Mouse (Mus musculus) C2C12 (cell line): ENCODE results near the gene Gdpgp1. TPM values are rescaled to one million over a fixed set of nuclear protein-coding genes. Genes with fewer than 3 reads are reported as not detected.

Experiments
- H3K27me3 ChIP-seq: one replicate; pipeline ENCODE4 v1.6.1; 2011; ENCODE audit not compliant: control insufficient read depth, insufficient read depth, insufficient read length
- H3K36me3 ChIP-seq: one replicate; pipeline ENCODE4 v1.6.1; 2011; ENCODE audit not compliant: control insufficient read depth, insufficient read depth
- H3K4me3 ChIP-seq: one replicate; pipeline ENCODE4 v1.5.1; 2011; ENCODE audit warnings: mild to moderate bottlenecking, control low read depth; ENCODE audit not compliant: poor library complexity, insufficient read depth, severe bottlenecking
- H3K79me2 ChIP-seq: one replicate; pipeline ENCODE4 v1.6.1; 2011; ENCODE audit not compliant: control insufficient read depth, insufficient read depth
- H3K79me3 ChIP-seq: one replicate; pipeline ENCODE4 v1.6.1; 2011; ENCODE audit warnings: low read depth, control low read depth
- H3ac ChIP-seq: one replicate; pipeline ENCODE3; 2011; ENCODE audit warnings: low read depth; ENCODE audit not compliant: control insufficient read depth, insufficient read length
- CEBPB ChIP-seq: IDR thresholded peaks from one replicate; pipeline ENCODE4 v1.6.1; 2011; ENCODE audit warnings: low read depth, mild to moderate bottlenecking, control low read depth, moderate library complexity
- CTCF ChIP-seq: IDR thresholded peaks from one replicate; pipeline ENCODE4 v1.5.1; 2011; ENCODE audit not compliant: control insufficient read depth, insufficient read depth, insufficient read length
- FOSL1 ChIP-seq: IDR thresholded peaks from one replicate; pipeline ENCODE4 v1.8.0; 2011; ENCODE audit warnings: mild to moderate bottlenecking, low read length; ENCODE audit not compliant: poor library complexity, insufficient read depth, severe bottlenecking
- MAX ChIP-seq: IDR thresholded peaks from one replicate; pipeline ENCODE4 v1.6.1; 2011; ENCODE audit warnings: mild to moderate bottlenecking, control low read depth
- MYOD1 ChIP-seq: IDR thresholded peaks from one replicate; pipeline ENCODE4 v1.6.1; 2011; ENCODE audit warnings: low read depth; ENCODE audit not compliant: control insufficient read depth, insufficient read length
- MYOG ChIP-seq: IDR thresholded peaks from one replicate; pipeline ENCODE4 v1.6.1; 2011; ENCODE audit not compliant: control insufficient read depth, insufficient read length; ENCODE audit errors: extremely low read depth
- USF1 ChIP-seq: IDR thresholded peaks from one replicate; pipeline ENCODE4 v1.6.1; 2011; ENCODE audit warnings: low read depth, mild to moderate bottlenecking, control low read depth, moderate library complexity
- polyA plus RNA-seq: library from polyadenylated mRNA; unstranded; fragments of >200 nt; fragmentation: generic; extraction: Trizol; gene quantifications from one replicate; pipeline ENCODE4 v1.2.1, GENCODE M21; 2012; ENCODE audit warnings: missing spikeins

Gene Gdpgp1
- polyA plus RNA-seq, 1 experiment = 1.2 TPM

- Histone ChIP-seq H3ac (no peak overlapping the region), H3K4me3 (no peak overlapping the region), H3K79me2 (no peaks in the 10 kb centered on the region), H3K36me3 (no peaks in the 10 kb centered on the region), H3K79me3 (no peaks in the 10 kb centered on the region), H3K27me3 (no peaks in the 10 kb centered on the region)
- no peak for TF ChIP-seq MYOD1
- no peak for TF ChIP-seq FOSL1
- no peak for TF ChIP-seq MYOG
- no peak for TF ChIP-seq USF1
- TF ChIP-seq CTCF = no peak
- TF ChIP-seq CEBPB = no peak
- no peak for TF ChIP-seq MAX
Measured at GRCm38 (mm10) chr7:80244851-80245250, 12.2 kb downstream of the Gdpgp1 start.

GRCm38 (mm10) chr7:80246148-80246721 is 13.6 kb downstream of the Gdpgp1 start, which contains the start of gene Ttll13:
Gene Ttll13, plus strand, starts transcription at chr7:80246376.
- Histone ChIP-seq H3K79me3 (no peaks in the 10 kb centered on the region), H3ac (peak within 1 kb of the TSS; percentile 27), H3K27me3 (no peaks in the 10 kb centered on the region), H3K79me2 (no peaks in the 10 kb centered on the region), H3K36me3 (no peaks in the 10 kb centered on the region), H3K4me3 (peak within 1 kb of the TSS; percentile 25)
- TF ChIP-seq MYOD1 (no peak), CTCF (peak; percentile 22), MAX (peak; percentile 20)

- Histone ChIP-seq H3K36me3 (no peaks in the 10 kb centered on the region), H3K79me2 (no peaks in the 10 kb centered on the region), H3K27me3 (no peaks in the 10 kb centered on the region), H3ac (no peak overlapping the region), H3K79me3 (no peaks in the 10 kb centered on the region), H3K4me3 (no peak overlapping the region)
- TF ChIP-seq FOSL1 (no peak), MYOG (no peak), MAX (no peak), CTCF (no peak), CEBPB (no peak), USF1 (no peak), MYOD1 (no peak)
Measured at GRCm38 (mm10) chr7:80246859-80247258, 14.2 kb downstream of the Gdpgp1 start.

GRCm38 (mm10) chr7:80252437-80252836 is 19.8 kb downstream of the Gdpgp1 start:
- no peaks in the 10 kb centered on the region for H3K36me3 ChIP-seq
- no peak overlapping the region for H3K4me3 ChIP-seq
- no peaks in the 10 kb centered on the region for H3K27me3 ChIP-seq
- no peak overlapping the region for H3ac ChIP-seq
- H3K79me2 ChIP-seq = no peaks in the 10 kb centered on the region
- no peaks in the 10 kb centered on the region for H3K79me3 ChIP-seq
- TF ChIP-seq MAX (no peak), MYOG (no peak), FOSL1 (no peak), CTCF (no peak), MYOD1 (no peak), CEBPB (no peak), USF1 (no peak)

GRCm38 (mm10) chr7:80252886-80253285 is 20.2 kb downstream of the Gdpgp1 start:
- H3K79me3 ChIP-seq = no peaks in the 10 kb centered on the region
- no peaks in the 10 kb centered on the region for H3K79me2 ChIP-seq
- H3K4me3 ChIP-seq = no peak overlapping the region
- H3K27me3 ChIP-seq = no peaks in the 10 kb centered on the region
- TF ChIP-seq MYOG (no peak), CEBPB (no peak), MAX (no peak), FOSL1 (no peak), CTCF (no peak), MYOD1 (no peak), USF1 (no peak)
- H3K36me3 ChIP-seq = no peaks in the 10 kb centered on the region
- no peak overlapping the region for H3ac ChIP-seq

- no peaks in the 10 kb centered on the region for H3K79me2 ChIP-seq
- no peaks in the 10 kb centered on the region for H3K79me3 ChIP-seq
- H3K36me3 ChIP-seq = no peaks in the 10 kb centered on the region
- TF ChIP-seq MAX = no peak
- TF ChIP-seq FOSL1 = no peak
- TF ChIP-seq MYOD1 = no peak
- no peak for TF ChIP-seq CEBPB
- no peak for TF ChIP-seq CTCF
- TF ChIP-seq USF1 = no peak
- TF ChIP-seq MYOG = no peak
- no peak overlapping the region for H3ac ChIP-seq
- no peaks in the 10 kb centered on the region for H3K27me3 ChIP-seq
- no peak overlapping the region for H3K4me3 ChIP-seq
Measured at GRCm38 (mm10) chr7:80255981-80256380, 23.3 kb downstream of the Gdpgp1 start.
